Mouse (Mus musculus) kidney, embryonic 16.5 days (tissue): ENCODE measurements around the gene Tmem144. TPM values are rescaled to one million over a fixed set of nuclear protein-coding genes. Genes with fewer than 3 reads are reported as not detected.
A peak's percentile ranks its signal among the peaks of the same experiment; 100 is the strongest.

Experiments used
- ATAC-seq: fragments of 200-750 bp; cut with Nextera tagmentation; 2 replicates; pipeline ENCODE4 v1.8.0; 2017; ENCODE audit warnings: moderate TSS enrichment; ENCODE audit not compliant: low FRiP score, low TSS enrichment
- H3K27ac ChIP-seq: fragments of 300-500 bp; sonication (generic); 2 replicates; pipeline ENCODE4 v1.5.1; 2014; ENCODE audit warnings: low read length
- H3K27me3 ChIP-seq: fragments of 300-500 bp; sonication (generic); 2 replicates; pipeline ENCODE4 v1.6.1; 2014; ENCODE audit warnings: low read length, control low read depth, mixed read lengths; ENCODE audit not compliant: insufficient read depth
- H3K36me3 ChIP-seq: fragments of 300-500 bp; sonication (generic); 2 replicates; pipeline ENCODE4 v1.6.1; 2014; ENCODE audit warnings: low read length, control low read depth, mixed read lengths; ENCODE audit not compliant: insufficient read depth
- H3K4me1 ChIP-seq: fragments of 300-500 bp; sonication (generic); 2 replicates; pipeline ENCODE4 v1.6.1; 2014; ENCODE audit warnings: low read length, control low read depth, mixed read lengths; ENCODE audit not compliant: insufficient read depth
- H3K4me2 ChIP-seq: fragments of 300-500 bp; sonication (generic); replicated peaks from 2 replicates; pipeline ENCODE4 v1.6.1; 2014; ENCODE audit warnings: low read depth, low read length
- H3K4me3 ChIP-seq: fragments of 300-500 bp; sonication (generic); 2 replicates; pipeline ENCODE4 v1.5.1; 2014; ENCODE audit warnings: mild to moderate bottlenecking, low read length
- H3K9ac ChIP-seq: fragments of 300-500 bp; sonication (generic); replicated peaks from 2 replicates; pipeline ENCODE4 v1.6.1; 2014; ENCODE audit warnings: low read length
- H3K9me3 ChIP-seq: fragments of 300-500 bp; sonication (generic); 2 replicates; pipeline ENCODE4 v1.6.1; 2016; ENCODE audit warnings: low read length, control low read depth
- WGBS: fragments of 180-500 bp; shearing (Covaris S2); extraction: QIAGEN DNeasy Blood & Tissue Kit; methylation state at CpG from one replicate; pipeline ENCODE4 v1.1.7; 2014; 5-methylcytosine and 5-hydroxymethylcytosine counted together
- polyA plus RNA-seq: library from polyadenylated mRNA; unstranded; fragments of >200 nt; fragmentation: Nextera tagmentation; extraction: Ambion mirVana; gene quantifications from 2 replicates; pipeline ENCODE4 v1.2.1, GENCODE M21; 2015

Tmem144 gene
- polyA plus RNA-seq, 1 experiment from 2014 or later, result 7.2 TPM

DNA sequence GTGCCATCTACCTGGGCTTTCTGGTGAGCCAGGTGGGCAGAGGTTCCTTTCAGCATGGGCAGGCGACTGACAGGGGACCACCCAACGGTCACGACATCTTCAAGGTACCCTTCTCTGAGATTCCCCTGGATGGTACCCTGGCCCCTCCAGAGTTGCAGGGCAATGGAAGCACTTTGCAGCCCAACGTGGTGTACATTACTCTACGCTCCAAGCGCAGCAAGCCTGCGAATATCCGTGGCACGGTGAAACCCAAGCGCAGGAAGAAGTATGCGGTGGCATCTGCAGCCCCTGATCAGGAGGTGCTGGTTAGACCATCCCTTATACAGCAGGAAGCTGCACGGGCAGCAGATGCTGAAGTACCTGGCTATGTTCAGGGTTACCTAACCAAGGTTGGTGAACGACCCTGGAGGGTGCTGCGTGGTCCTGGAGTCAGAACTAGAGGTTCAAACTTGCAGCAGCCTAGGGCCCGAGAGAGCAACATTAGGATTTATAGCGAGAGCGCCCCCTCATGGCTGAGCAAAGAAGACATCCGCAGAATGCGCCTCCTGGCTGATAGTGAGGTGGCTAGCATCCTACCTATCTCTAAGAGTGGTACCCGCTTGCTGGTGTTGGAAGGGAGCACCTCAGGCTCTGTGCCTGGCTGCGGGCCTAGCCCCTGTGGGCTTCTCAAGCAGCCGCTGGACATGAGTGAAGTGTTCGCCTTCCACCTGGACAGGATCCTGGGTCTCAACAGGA is 34.0 kb upstream of the Tmem144 start:
- Histone ChIP-seq H3K27me3 (no peaks in the 10 kb centered on the region), H3K36me3 (no peaks in the 10 kb centered on the region), H3K4me1 (peaks cover 26% of the 10 kb centered on the region), H3K4me2 (peak overlapping the region; percentile 59), H3K4me3 (peak overlapping the region; percentile 47), H3K27ac (peak overlapping the region; percentile 88), H3K9me3 (no peaks in the 10 kb centered on the region), H3K9ac (peak overlapping the region; percentile 63)
- ATAC-seq, result peak; percentile 29
- WGBS, result 63% methylated on average over 23 of the region's 23 CpGs

DNA sequence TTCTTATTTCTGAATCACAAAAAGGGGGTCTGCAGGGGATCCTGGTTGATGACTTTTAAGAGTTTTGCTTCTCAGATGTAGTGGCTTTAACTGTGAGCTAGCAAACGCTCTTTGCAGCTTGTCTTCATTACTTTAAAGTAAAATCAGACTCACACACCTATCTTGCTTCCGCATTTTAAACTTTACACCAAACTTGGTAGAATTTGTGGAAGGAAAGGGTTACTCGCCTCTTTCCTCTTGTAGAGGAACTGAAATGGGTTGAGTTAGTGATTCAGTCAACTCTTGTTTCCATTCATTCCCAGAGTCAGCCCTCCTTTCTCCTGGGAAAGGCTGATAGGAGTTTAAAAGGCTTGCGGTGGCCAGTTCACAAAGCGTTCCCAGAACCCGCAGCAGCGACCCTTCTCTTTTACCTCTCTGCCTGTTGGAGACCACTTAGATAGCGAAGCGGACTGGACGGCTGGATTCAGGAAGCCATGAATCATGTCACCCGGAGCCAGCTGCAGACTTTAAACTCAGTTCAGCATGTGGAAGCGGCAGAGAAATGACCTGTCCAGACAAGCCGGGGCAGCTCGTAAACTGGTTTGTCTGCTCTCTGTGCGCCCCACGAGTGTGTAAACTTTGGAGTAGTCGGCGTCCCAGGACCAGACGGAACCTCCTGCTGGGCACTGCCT is 33.2 kb upstream of the Tmem144 start:
- H3K27ac ChIP-seq, result peak overlapping the region; percentile 88
- no peaks in the 10 kb centered on the region for H3K9me3 ChIP-seq
- peak; percentile 87 for ATAC-seq
- peak overlapping the region; percentile 47 for H3K4me3 ChIP-seq
- H3K4me1 ChIP-seq, result peaks cover 26% of the 10 kb centered on the region
- WGBS, result 5% methylated on average over 19 of the region's 19 CpGs
- H3K27me3 ChIP-seq, result no peaks in the 10 kb centered on the region
- H3K9ac ChIP-seq, result peak overlapping the region; percentile 63
- no peaks in the 10 kb centered on the region for H3K36me3 ChIP-seq
- peak overlapping the region; percentile 59 for H3K4me2 ChIP-seq

DNA sequence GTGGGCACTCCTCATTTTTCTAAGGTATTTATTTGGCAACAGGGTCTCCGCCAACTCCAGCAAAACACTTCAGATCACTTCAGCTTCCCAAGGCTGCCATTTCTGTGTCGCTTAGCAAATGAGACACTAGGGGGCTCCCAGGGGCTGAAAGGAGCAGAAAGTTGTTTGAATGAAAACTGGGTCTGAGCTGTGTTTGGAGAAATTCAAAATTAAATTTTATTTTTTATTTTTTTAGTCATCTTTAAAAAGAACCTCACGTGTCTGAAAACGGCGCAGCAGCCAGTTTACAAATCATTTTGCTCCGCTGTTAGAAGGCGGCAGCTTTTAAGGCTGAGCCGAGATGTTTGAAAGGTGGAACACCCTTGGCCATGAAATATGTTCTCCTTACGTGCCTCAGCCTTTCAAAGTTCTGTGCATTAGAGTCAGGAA is 32.2 kb upstream of the Tmem144 start:
- Histone ChIP-seq H3K36me3 (no peaks in the 10 kb centered on the region), H3K4me1 (peaks cover 26% of the 10 kb centered on the region), H3K27me3 (no peaks in the 10 kb centered on the region), H3K9ac (peak overlapping the region; percentile 51; the same call in 1 of the 2 replicates), H3K4me3 (peak overlapping the region; percentile 44), H3K4me2 (peak overlapping the region; percentile 63), H3K9me3 (no peaks in the 10 kb centered on the region), H3K27ac (peak overlapping the region; percentile 66)
- peak; percentile 28; the same call in 1 of the 2 replicates for ATAC-seq
- WGBS, result 6% methylated on average over 9 of the region's 9 CpGs

DNA sequence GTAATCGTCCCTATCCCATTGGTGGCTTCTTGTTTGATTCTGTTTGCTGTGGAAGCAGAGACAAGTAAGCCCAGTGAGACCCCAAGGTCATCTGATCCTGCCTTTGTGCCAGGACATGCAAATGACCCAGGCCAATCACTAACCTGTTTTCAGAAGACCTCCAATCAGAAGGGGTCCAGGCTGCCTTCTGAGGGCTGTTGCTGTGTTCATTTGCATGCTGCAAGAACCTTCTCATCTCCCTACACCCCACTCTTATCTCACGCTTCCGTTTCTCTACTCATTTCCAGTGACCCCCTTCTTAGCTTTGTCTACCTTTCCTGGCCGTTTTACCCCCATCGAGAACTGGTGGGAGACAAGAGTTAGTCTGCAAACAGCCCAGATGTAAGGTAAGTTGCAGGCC is 31.7 kb upstream of the Tmem144 start, which contains the start of gene Fam198b:
TSS of gene Fam198b (plus strand) at position 229 of the 400 bp plus-strand sequence.
- H3K36me3 ChIP-seq, result no peaks in the 10 kb centered on the region
- no peaks in the 10 kb centered on the region for H3K9me3 ChIP-seq
- H3K9ac ChIP-seq, result peak within 1 kb of the TSS; percentile 51; the same call in 1 of the 2 replicates
- H3K27me3 ChIP-seq, result no peaks in the 10 kb centered on the region
- peak; percentile 25; the same call in 1 of the 2 replicates for ATAC-seq
- 30% methylated on average over 5 of the region's 5 CpGs for WGBS
- H3K4me3 ChIP-seq, result peak within 1 kb of the TSS; percentile 44
- H3K4me1 ChIP-seq, result peaks cover 28% of the 10 kb centered on the region
- peak within 1 kb of the TSS; percentile 66 for H3K27ac ChIP-seq
- peak within 1 kb of the TSS; percentile 63 for H3K4me2 ChIP-seq

DNA sequence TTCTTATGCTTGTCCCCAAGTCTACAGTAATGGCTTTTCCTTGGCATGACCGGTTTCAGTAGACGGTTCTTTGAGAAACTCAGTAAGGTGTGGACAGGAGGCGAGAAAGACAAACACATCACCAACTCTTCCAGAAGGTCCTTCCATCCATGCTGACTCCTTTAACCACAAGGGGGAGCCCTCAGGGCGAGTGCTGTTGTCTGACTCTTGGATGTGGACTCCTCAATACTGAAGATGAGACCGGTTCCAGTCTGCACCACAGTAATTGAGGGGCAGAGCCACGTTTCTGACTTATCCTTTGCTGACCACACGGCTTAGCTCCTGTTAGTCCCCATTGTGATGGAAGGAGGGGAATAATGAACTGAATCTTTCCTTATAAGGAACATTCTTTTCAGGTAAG is 30.5 kb upstream of the Tmem144 start:
- Histone ChIP-seq H3K27ac (no peak overlapping the region), H3K27me3 (no peaks in the 10 kb centered on the region), H3K4me1 (peaks cover 33% of the 10 kb centered on the region), H3K9me3 (no peaks in the 10 kb centered on the region), H3K36me3 (no peaks in the 10 kb centered on the region), H3K9ac (no peak overlapping the region), H3K4me2 (no peak overlapping the region), H3K4me3 (no peak overlapping the region)
- ATAC-seq, result no peak
- WGBS, result 35% methylated on average over 7 of the region's 7 CpGs

DNA sequence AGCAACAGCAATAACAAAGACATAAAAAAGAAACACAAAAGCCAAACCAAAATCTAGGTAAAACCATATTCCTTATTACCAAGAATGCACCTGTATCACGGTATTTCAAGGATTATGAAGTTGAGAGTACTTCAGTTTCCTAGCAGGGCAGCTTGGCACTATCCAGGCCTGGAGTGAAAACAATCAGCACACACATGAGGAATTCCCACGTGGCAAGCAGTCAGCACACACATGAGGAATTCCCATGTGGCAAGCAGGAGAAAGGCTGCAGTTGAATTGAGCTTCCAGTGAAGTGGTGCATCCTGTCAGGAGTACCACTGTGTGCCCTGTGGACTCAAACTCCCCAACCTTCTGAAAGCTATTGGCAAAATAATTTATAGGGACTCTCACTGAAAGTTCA is 29.1 kb upstream of the Tmem144 start:
- WGBS, result 54% methylated on average over 2 of the region's 2 CpGs
- no peaks in the 10 kb centered on the region for H3K36me3 ChIP-seq
- ATAC-seq, result no peak
- no peaks in the 10 kb centered on the region for H3K27me3 ChIP-seq
- peaks cover 26% of the 10 kb centered on the region for H3K4me1 ChIP-seq
- H3K4me2 ChIP-seq, result no peak overlapping the region
- H3K27ac ChIP-seq, result no peak overlapping the region
- H3K9me3 ChIP-seq, result no peaks in the 10 kb centered on the region
- no peak overlapping the region for H3K4me3 ChIP-seq
- no peak overlapping the region for H3K9ac ChIP-seq

DNA sequence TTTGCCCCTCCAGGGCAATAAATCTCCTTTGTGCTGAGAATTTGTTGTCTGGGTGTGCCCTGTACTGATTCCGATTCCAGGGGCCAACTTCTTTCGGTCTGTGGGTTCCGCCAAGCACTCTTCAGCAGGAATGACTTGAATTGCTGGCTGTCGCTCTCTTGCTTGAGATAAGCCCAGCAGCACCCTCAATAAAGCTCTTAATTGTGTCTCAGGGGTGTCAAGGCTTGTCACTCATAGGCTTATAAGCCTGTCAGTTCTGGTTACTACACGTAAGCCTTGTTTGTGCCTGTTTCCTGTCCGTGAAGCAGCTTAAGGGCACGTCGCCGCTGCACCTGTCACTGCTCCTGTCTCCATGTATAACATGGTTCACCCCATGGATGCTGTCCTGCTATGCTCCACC is 26.7 kb upstream of the Tmem144 start:
- WGBS, result 29% methylated on average over 9 of the region's 9 CpGs
- Histone ChIP-seq H3K4me3 (no peak overlapping the region), H3K9me3 (no peaks in the 10 kb centered on the region), H3K36me3 (no peaks in the 10 kb centered on the region), H3K4me2 (peak overlapping the region; percentile 22; the same call in 1 of the 2 replicates), H3K9ac (0 out of 2 replicates have a peak overlapping the region, but pooled peaks have one; percentile 6), H3K27me3 (no peaks in the 10 kb centered on the region), H3K4me1 (peaks cover 9% of the 10 kb centered on the region), H3K27ac (peak overlapping the region; percentile 57)
- 0 out of 2 replicates have a peak, but pooled peaks have one; percentile 6 for ATAC-seq

DNA sequence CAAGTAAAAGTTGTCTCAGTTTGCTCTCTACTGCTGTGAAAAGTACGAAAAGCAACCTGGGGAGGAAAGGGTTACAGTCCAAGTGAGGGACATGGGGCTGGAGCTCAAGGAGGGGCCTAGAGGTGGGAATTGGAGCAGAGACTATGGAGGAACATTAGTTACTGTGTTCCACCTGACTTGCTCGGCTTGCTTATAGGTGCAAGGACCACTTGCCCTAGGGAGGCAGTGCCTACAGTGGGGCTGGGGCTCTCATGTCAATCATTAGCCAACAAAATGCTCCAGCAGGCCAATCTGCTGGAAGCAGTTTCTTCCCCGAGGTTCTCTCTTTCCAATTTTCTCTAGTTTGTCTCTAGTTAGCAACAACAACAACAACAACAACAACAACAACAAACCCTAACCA is 25.8 kb upstream of the Tmem144 start:
- no peaks in the 10 kb centered on the region for H3K27me3 ChIP-seq
- H3K36me3 ChIP-seq, result no peaks in the 10 kb centered on the region
- WGBS, result 50% methylated on average over 3 of the region's 3 CpGs
- peaks cover 8% of the 10 kb centered on the region; the same call in 1 of the 2 replicates for H3K4me1 ChIP-seq
- H3K27ac ChIP-seq, result no peak overlapping the region
- H3K4me3 ChIP-seq, result no peak overlapping the region
- H3K9me3 ChIP-seq, result no peaks in the 10 kb centered on the region
- ATAC-seq, result peak; percentile 96
- no peak overlapping the region for H3K9ac ChIP-seq
- H3K4me2 ChIP-seq, result no peak overlapping the region

DNA sequence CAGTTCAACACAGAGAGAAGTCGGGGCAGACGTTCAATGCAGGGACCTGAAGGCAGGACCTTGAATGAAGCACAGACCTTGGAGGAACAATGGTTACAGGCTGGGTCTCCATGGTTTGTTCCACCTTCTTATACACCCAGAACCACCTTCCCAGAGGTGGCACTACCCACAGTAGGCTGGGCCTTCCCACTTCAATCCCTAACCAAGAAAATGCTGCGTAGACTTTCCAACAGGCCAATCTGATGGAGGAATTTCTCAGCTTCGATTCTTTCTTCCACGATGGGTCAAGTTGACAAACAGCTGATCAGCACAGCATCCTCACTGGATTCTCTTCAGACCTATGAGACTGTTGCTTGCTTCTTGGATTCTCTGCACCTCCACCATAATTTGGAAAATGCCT is 22.9 kb upstream of the Tmem144 start:
- Histone ChIP-seq H3K36me3 (no peaks in the 10 kb centered on the region), H3K9ac (no peak overlapping the region), H3K9me3 (no peaks in the 10 kb centered on the region), H3K27me3 (no peaks in the 10 kb centered on the region), H3K4me1 (peaks cover 8% of the 10 kb centered on the region; the same call in 1 of the 2 replicates), H3K4me2 (no peak overlapping the region), H3K27ac (no peak overlapping the region), H3K4me3 (no peak overlapping the region)
- no peak for ATAC-seq
- WGBS, result 91% methylated on average over 5 of the region's 5 CpGs
